Mouse (Mus musculus) kidney, adult 11 months (tissue): ENCODE results near the gene Arhgef3.

ENCODE experiments used
- DNase-seq: peaks from one replicate; pipeline ENCODE4 v3.0.0; 2022

Arhgef3 gene

GRCm38 (mm10) chr14:27436116-27436515 is 321.4 kb downstream of the Arhgef3 start:
- no peak for DNase-seq

DNA sequence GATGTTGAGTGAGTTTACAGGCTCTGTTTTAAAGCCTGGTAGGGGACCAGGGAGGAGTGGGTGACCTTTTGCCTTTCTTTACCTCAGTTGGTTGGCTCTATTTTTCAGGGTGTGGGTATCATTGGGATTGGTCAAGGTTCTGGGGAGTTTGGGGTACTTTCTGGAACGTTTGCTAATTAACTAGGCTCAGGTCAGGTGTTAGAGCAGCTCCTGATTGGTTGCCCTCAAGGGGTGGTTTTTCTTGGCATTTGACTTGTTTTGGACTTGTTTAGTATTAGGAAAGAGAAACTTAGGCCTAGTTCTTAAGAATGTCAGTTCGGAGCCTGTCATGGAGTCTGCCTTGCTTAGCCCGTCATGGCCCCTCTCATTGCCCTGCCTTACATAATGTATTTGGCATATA is 322.1 kb downstream of the Arhgef3 start:
- DNase-seq, result peak; percentile 49

DNA sequence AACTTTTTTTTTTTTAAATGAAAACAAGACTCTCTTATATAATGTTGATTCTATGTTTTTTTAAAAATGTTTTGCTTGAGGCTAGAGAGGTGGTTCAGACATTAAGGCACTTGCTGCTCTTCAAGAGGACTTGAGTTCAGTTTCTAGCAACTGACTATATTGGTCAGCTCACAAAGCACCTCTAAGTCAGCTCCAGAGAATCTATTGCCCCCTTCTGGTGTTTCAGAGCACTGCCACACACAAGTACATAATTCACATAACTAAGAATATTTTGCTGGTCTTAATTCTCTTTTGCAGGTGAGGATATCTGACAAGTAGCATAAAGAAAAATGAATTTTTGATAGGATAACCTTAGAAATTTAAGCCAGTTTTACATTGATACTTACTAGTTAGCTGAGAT is 326.2 kb downstream of the Arhgef3 start:
- DNase-seq, result no peak

- DNase-seq, result no peak
These were observed 330.2 kb downstream of the Arhgef3 start for GRCm38 (mm10) chr14:27444851-27445281.

- no peak for DNase-seq
These were observed 332.3 kb downstream of the Arhgef3 start for GRCm38 (mm10) chr14:27446963-27447362.
